Mouse (Mus musculus) liver, embryonic 12.5 days (tissue): Measurements from ENCODE around the gene Nostrin. TPM values are rescaled to one million over a fixed set of nuclear protein-coding genes. Genes with fewer than 3 reads are reported as not detected.

Experiments
- polyA plus RNA-seq: library from polyadenylated mRNA; unstranded; fragments of >200 nt; fragmentation: Nextera tagmentation; extraction: Ambion mirVana; gene quantifications from 2 replicates; pipeline ENCODE4 v1.2.1, GENCODE M21; 2016

The Nostrin gene
- polyA plus RNA-seq, 1 experiment from 2014 or later: 11.1 TPM

Other genes with a start within 250 kb of the Nostrin start
- gene Spc25, start 70.4 kb downstream of the Nostrin start, polyA plus RNA-seq: 147 and 153 TPM in 2 replicates
- not detected in 2 replicates for gene G6pc2, start 75.3 kb downstream of the Nostrin start, polyA plus RNA-seq
- 1.4 and 2.2 TPM in 2 replicates for gene Abcb11, start 206.8 kb downstream of the Nostrin start, polyA plus RNA-seq
- 0.06 and 0.08 TPM in 2 replicates for gene Dhrs9, start 244.6 kb downstream of the Nostrin start, polyA plus RNA-seq